Mouse (Mus musculus): Measurements from ENCODE around the gene Kcnh1. TPM values are rescaled to one million over a fixed set of nuclear protein-coding genes. Genes with fewer than 3 reads are reported as not detected.

The Kcnh1 gene
- polyA plus RNA-seq, 1 experiment from 2014 or later: 3.3 TPM

DNA sequence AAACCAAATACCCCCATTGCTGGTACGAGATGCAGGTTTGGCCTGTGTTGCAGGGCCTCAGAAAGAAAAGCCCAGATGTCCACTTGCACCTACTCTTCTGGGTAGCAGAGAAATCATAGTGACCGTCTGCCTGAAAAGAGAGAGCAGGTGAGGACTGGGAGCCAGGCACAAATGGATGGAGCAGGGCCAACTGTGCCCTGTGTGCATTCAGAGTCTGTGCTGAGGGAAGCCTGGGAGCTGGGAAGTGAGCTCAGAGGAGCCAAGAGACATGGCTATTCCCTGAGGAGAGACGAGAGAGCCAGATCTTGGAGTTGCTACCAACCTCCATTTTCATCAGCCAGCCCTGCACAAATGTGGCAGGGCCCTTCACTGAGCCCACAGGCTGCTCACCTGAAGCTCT, 93.8 kb downstream of the Kcnh1 start:
- Histone ChIP-seq H3K4me1 (no peaks in the 10 kb centered on the region), H3K27ac (no peak overlapping the region), H3K9ac (no peak overlapping the region), H3K4me3 (no peak overlapping the region), H3K4me2 (no peak overlapping the region), H3K27me3 (replicated peaks) (no peaks in the 10 kb centered on the region), H3K9me3 (no peaks in the 10 kb centered on the region), H3K36me3 (replicated peaks) (no peaks in the 10 kb centered on the region)
- WGBS: 84% methylated on average over 3 of the region's 3 CpGs
- ATAC-seq (replicated peaks): no peak

DNA sequence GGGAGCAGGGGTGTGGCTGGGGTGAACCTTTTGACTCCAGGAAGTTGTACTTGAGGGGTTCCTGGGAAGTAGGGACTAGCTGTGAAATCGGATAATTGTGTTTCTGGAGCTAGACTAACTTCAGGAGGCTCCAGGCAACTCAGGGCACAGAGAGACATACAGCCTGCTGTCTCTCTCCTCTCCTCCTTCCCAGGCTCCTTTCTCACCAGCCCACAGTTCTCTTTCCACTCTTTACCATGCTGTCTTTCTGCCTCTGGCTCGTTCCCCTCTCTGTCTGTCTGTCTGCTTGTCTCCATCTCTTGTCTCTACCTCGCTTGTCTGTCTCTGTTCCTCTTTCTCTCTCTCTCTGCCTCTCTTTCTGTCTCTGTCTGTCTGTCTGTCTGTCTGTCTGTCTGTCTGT, 94.4 kb downstream of the Kcnh1 start:
- no peak for ATAC-seq (replicated peaks)
- H3K9ac ChIP-seq: no peak overlapping the region
- H3K36me3 ChIP-seq (replicated peaks): no peaks in the 10 kb centered on the region
- no peak overlapping the region for H3K4me3 ChIP-seq
- no peaks in the 10 kb centered on the region for H3K27me3 ChIP-seq (replicated peaks)
- H3K4me2 ChIP-seq: no peak overlapping the region
- WGBS: 86% methylated on average over 3 of the region's 3 CpGs
- H3K9me3 ChIP-seq: no peaks in the 10 kb centered on the region
- H3K4me1 ChIP-seq: no peaks in the 10 kb centered on the region
- no peak overlapping the region for H3K27ac ChIP-seq

DNA sequence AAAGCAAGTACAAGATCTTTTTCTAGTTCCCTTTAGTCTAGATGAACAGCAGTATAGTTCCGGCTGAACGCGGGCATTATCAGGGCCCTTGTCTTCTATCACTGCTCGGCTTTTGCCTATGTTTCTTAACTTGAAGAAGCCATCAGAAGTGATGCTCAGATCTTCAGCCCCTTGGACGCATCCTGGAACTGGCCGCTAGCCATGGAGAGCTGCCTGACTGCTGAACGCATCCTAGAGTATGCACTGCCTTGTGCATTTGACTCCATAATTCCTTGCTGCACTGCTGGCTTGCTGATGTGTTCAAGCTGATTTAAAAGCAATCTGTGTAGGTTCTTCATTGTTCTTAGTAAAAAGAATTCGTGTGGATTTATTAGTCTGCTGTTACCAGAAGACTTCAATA, 97.9 kb downstream of the Kcnh1 start:
- Histone ChIP-seq H3K36me3 (replicated peaks) (no peaks in the 10 kb centered on the region), H3K4me2 (no peak overlapping the region), H3K9me3 (no peaks in the 10 kb centered on the region), H3K27me3 (replicated peaks) (no peaks in the 10 kb centered on the region), H3K4me1 (no peaks in the 10 kb centered on the region), H3K9ac (no peak overlapping the region), H3K27ac (no peak overlapping the region), H3K4me3 (no peak overlapping the region)
- WGBS: 75% methylated on average over 8 of the region's 8 CpGs
- ATAC-seq (replicated peaks): no peak

DNA sequence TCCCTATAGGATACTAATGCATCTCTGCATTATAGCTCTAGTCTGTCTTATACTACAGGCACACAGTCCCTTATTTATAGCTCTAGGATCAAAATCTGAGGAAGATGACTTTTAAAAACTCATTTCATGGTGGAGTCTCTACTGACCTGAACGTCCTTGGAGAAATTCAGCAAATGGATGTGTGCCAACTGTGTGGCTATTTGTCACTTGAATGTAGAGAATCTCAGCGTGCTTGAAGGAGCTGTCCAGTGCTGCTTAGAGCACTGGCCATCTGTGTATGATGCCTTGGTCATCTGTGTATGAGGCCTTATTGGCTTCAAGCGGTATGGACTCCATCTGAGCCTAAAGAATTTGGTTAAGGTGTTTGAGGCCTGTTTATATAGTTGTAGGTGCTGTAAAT, 100.7 kb downstream of the Kcnh1 start:
- 65% methylated on average over 3 of the region's 3 CpGs for WGBS
- ATAC-seq (replicated peaks): no peak
- Histone ChIP-seq H3K9me3 (no peaks in the 10 kb centered on the region), H3K4me1 (no peaks in the 10 kb centered on the region), H3K9ac (no peak overlapping the region), H3K27ac (no peak overlapping the region), H3K4me3 (no peak overlapping the region), H3K36me3 (replicated peaks) (no peaks in the 10 kb centered on the region), H3K27me3 (replicated peaks) (no peaks in the 10 kb centered on the region), H3K4me2 (no peak overlapping the region)

DNA sequence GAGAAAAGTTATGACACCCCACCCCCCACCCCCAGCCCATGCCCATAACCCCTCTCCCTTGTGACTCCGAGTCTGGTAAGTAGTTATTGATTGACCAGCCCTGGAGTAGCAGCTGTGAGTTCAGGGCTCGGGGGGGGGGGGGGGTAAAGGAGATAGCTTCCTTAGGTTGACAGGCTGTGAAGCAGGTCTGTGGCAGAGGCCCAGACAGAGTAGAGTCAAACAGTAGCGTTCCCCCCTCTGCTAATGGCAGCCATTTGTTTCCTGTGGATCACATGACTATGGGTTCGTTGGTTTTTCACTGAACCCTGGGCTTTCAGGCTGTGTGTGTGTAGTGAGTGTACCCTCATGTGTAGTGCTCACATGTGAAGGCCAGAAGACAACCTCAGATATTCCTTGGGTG, 102.8 kb downstream of the Kcnh1 start:
- Histone ChIP-seq H3K27me3 (replicated peaks) (no peaks in the 10 kb centered on the region), H3K4me1 (no peaks in the 10 kb centered on the region), H3K4me3 (no peak overlapping the region), H3K36me3 (replicated peaks) (no peaks in the 10 kb centered on the region), H3K27ac (no peak overlapping the region), H3K4me2 (no peak overlapping the region), H3K9me3 (no peaks in the 10 kb centered on the region), H3K9ac (no peak overlapping the region)
- WGBS: 74% methylated on average over 4 of the region's 4 CpGs
- no peak for ATAC-seq (replicated peaks)

DNA sequence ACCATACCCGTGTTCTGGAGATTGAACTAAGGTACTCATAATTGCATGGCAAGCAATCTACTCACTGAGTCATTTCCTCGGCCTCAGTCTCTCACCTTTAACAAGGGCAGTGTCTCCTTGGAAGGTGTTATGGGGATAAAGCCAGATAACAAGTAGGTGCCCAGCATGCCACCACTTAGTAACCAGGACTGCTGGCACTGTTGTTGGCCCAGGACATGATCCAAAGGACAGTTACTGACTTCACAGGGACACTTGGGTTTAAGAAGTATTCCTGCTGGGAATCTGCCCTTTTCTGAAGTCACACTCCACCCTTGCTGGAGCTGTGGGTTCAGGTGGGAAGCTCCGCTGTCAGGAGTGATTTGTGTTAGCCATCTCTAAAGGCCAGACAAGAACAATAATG, 103.3 kb downstream of the Kcnh1 start:
- Histone ChIP-seq H3K9ac (no peak overlapping the region), H3K9me3 (no peaks in the 10 kb centered on the region), H3K27me3 (replicated peaks) (no peaks in the 10 kb centered on the region), H3K4me3 (no peak overlapping the region), H3K4me1 (no peaks in the 10 kb centered on the region), H3K36me3 (replicated peaks) (no peaks in the 10 kb centered on the region), H3K4me2 (no peak overlapping the region), H3K27ac (no peak overlapping the region)
- ATAC-seq (replicated peaks): no peak
- WGBS: 84% methylated on average over 3 of the region's 3 CpGs

DNA sequence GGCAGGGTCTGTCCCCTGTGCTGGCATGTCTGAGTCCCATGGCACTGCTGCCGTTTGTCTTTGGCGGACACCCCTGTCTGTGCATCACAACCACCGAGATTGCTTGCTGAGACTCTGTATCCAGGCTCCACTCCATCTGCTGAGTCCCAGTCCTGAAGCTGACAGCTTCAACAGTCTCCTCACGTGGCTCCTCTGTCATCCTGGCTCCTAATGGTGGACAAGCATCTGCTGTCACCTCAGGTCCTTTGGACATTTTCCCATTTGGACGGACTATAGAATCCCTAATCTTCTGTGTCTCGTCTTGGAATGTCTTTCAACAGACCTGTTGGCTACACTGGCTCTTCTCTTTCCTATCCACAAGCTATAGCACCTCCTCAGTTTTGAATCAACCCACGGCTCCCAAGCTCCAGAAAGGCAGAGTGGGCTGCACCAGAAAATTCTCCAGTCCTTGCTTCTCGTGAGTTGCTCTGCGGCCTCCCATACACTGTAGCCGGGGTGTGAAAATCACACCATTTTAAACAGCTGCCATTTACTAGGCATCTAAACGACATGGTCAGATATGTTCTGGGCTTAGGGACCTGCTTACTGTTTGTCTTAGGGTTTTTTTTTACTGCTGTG, 104.8 kb downstream of the Kcnh1 start:
- Histone ChIP-seq H3K27ac (no peak overlapping the region), H3K4me1 (no peaks in the 10 kb centered on the region), H3K4me3 (no peak overlapping the region), H3K4me2 (no peak overlapping the region), H3K9ac (no peak overlapping the region), H3K36me3 (replicated peaks) (no peaks in the 10 kb centered on the region), H3K27me3 (replicated peaks) (no peaks in the 10 kb centered on the region), H3K9me3 (no peaks in the 10 kb centered on the region)
- WGBS: 86% methylated on average over 11 of the region's 11 CpGs
- ATAC-seq (replicated peaks): no peak

DNA sequence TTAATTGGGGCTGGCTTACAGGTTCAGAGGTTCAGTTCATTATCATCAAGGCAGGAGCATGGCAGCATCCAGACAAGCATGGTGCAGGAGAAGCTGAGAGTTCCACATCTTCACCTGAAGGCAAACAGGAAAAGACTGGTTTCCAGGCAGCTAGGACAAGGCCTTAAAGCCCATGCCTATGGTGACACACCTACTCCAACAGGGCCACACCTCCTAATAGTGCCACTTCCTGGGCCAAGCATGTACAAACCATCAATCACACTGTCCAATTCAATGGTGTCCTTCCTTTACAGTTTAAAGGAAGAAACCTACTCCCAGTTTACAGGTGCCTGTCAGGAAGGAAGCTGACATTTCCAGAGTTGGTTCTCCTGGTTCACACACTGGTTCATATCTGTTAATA, 105.3 kb downstream of the Kcnh1 start:
- H3K4me3 ChIP-seq: no peak overlapping the region
- H3K36me3 ChIP-seq (replicated peaks): no peaks in the 10 kb centered on the region
- H3K4me2 ChIP-seq: no peak overlapping the region
- ATAC-seq (replicated peaks): no peak
- H3K9me3 ChIP-seq: no peaks in the 10 kb centered on the region
- no peak overlapping the region for H3K27ac ChIP-seq
- no peaks in the 10 kb centered on the region for H3K27me3 ChIP-seq (replicated peaks)
- H3K9ac ChIP-seq: no peak overlapping the region
- H3K4me1 ChIP-seq: no peaks in the 10 kb centered on the region

DNA sequence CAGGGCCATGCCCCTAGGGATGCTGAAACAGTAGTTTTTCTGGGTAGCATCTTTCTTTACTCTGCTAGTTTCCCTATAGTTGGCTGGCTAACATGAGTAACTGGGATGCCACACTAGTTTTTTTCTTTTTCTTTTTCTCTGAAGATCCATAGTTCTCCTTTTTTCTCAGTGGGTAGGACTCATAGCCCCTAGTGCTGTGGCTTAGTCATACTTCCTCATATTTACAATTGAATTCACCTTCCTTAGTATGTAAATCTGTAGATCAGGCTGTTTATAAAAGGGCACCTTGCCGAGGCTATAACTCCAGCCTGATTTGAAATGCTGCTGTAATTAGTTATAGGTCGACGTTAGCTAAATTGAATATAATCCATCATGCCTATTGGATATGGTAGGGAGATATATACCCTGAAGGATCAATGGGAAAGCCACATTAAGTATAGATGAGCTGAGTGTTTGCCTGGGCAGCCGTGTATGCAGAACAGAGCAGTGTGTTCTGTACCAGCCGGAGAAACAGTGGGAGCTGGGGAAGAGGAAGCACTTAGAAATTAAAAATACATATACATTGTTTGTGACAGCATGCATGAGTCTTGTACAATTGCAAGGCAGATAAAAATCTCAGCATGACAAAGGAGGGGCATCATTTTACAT, 107.0 kb downstream of the Kcnh1 start:
- WGBS: 61% methylated on average over 5 of the region's 5 CpGs
- Histone ChIP-seq H3K4me3 (no peak overlapping the region), H3K27me3 (replicated peaks) (no peaks in the 10 kb centered on the region), H3K27ac (no peak overlapping the region), H3K4me1 (no peaks in the 10 kb centered on the region), H3K36me3 (replicated peaks) (no peaks in the 10 kb centered on the region), H3K4me2 (no peak overlapping the region), H3K9me3 (no peaks in the 10 kb centered on the region), H3K9ac (no peak overlapping the region)
- no peak; the same call in 1 of the 2 replicates for ATAC-seq (replicated peaks)

DNA sequence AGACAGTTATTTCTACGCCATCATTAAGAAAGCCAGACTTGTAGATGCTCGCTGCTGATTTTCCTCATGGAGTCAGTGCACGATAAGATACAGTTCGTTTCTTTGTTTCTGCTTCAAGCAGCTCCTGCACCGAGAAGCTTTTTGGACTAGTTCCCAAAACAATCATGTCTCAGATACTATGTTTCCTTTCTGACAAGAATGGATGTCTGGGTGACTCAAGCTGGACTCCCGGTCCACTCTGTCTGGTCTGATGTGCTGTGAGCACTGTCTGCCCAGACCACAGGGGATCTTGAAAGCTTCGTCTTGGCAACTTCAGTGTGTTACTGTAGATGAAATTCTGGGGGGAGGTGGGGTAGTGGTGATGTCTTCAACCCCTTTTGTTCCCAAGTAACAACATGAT, 109.8 kb downstream of the Kcnh1 start:
- H3K9me3 ChIP-seq: no peaks in the 10 kb centered on the region
- H3K4me3 ChIP-seq: no peak overlapping the region
- no peak overlapping the region for H3K9ac ChIP-seq
- H3K4me2 ChIP-seq: no peak overlapping the region
- H3K27ac ChIP-seq: no peak overlapping the region
- ATAC-seq (replicated peaks): no peak
- H3K27me3 ChIP-seq (replicated peaks): no peaks in the 10 kb centered on the region
- no peaks in the 10 kb centered on the region for H3K4me1 ChIP-seq
- H3K36me3 ChIP-seq (replicated peaks): no peaks in the 10 kb centered on the region
- WGBS: 78% methylated on average over 7 of the region's 7 CpGs

DNA sequence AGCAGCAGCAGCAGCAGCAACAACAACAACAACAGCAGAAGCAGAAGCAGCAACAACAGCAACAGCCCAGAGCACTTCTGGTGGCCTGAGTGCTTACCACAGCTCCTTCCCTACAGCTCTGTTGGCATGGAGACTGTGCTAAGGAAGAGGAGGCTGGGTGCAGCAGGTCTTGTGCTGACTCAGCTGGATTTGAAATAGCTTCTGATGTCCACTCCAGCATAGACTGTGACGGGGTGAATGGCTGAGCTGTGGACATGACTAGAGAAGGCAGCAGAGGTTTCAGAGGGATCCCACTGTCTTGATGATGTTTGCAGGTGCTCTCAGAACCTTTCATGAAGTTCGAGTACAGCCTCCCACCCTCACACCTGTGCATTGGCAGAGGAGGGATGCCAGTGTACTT, 113.0 kb downstream of the Kcnh1 start:
- no peak for ATAC-seq (replicated peaks)
- no peaks in the 10 kb centered on the region for H3K9me3 ChIP-seq
- no peak overlapping the region for H3K4me2 ChIP-seq
- no peak overlapping the region for H3K27ac ChIP-seq
- no peak overlapping the region for H3K9ac ChIP-seq
- 85% methylated on average over 2 of the region's 2 CpGs for WGBS
- no peaks in the 10 kb centered on the region for H3K36me3 ChIP-seq (replicated peaks)
- no peaks in the 10 kb centered on the region for H3K4me1 ChIP-seq
- H3K4me3 ChIP-seq: no peak overlapping the region
- H3K27me3 ChIP-seq (replicated peaks): no peaks in the 10 kb centered on the region

DNA sequence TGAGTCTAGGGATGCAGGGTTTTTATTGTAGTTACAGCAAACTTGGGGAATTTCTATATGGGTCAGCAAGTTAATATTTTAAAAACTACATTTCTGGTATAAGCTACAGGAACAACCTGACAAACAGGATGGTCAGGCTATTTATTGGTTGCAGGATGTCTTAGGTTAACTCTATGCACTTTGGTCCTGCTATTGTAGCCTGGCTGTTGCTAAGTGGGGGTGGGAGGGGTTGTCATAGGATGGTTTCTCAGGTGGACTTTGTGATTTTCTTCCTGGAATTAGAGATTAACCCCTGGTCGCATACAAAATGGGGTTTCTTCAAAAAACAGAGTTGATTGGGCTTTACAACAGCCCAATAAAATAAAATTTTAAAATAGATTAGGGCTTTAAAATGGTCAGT, 114.6 kb downstream of the Kcnh1 start:
- 92% methylated on average over 1 of the region's 1 CpGs for WGBS
- Histone ChIP-seq H3K4me3 (no peak overlapping the region), H3K9me3 (no peaks in the 10 kb centered on the region), H3K9ac (no peak overlapping the region), H3K4me2 (no peak overlapping the region), H3K4me1 (no peaks in the 10 kb centered on the region), H3K36me3 (replicated peaks) (no peaks in the 10 kb centered on the region), H3K27me3 (replicated peaks) (no peaks in the 10 kb centered on the region), H3K27ac (no peak overlapping the region)
- no peak for ATAC-seq (replicated peaks)

DNA sequence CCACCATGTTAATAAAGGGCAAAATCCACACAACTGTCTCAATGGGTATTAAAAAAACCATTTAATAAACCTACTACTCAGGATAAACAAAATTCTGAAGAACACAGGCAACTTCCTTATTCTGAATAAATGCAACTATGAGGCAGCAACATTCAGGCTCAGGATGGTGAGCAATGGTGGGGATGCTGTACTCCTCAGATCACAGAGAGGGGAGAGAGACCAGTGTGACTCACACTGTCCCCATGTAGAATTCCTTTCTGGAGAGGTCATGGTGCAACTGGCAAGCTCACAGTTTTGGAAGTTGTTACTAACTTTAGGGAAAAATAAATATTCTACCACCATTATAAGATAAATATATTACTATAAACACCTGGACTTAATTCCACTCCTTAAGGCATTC, 116.5 kb downstream of the Kcnh1 start:
- 0 out of 2 replicates have a peak, but pooled peaks cover 5% of the 10 kb centered on the region for H3K4me1 ChIP-seq
- H3K4me3 ChIP-seq: no peak overlapping the region
- H3K9me3 ChIP-seq: no peaks in the 10 kb centered on the region
- H3K4me2 ChIP-seq: no peak overlapping the region
- H3K27me3 ChIP-seq (replicated peaks): no peaks in the 10 kb centered on the region
- ATAC-seq (replicated peaks): no peak
- no peak overlapping the region for H3K9ac ChIP-seq
- H3K36me3 ChIP-seq (replicated peaks): no peaks in the 10 kb centered on the region
- H3K27ac ChIP-seq: no peak overlapping the region

Measured in midbrain, embryonic 15.5 days (tissue).